Mouse (Mus musculus) layer of hippocampus, postnatal 14 days (tissue): ENCODE measurements around the gene Taf4. TPM values are rescaled to one million over a fixed set of nuclear protein-coding genes. Genes with fewer than 3 reads are reported as not detected.

ENCODE experiments used
- DNase-seq, 2 experiments: peaks; one replicate each; pipeline ENCODE4 v3.0.0; 2021 to 2022; ENCODE audit warnings: low spot score in 2 of 2, mixed read lengths in 1 of 2
- total RNA-seq, 2 experiments: library from RNA; stranded (reverse); gene quantifications; 2 replicates each; pipeline ENCODE4 v1.2.3; 2021

Taf4 gene
- total RNA-seq, 2 experiments from 2014 or later = 17.9 to 18.5 TPM

DNA sequence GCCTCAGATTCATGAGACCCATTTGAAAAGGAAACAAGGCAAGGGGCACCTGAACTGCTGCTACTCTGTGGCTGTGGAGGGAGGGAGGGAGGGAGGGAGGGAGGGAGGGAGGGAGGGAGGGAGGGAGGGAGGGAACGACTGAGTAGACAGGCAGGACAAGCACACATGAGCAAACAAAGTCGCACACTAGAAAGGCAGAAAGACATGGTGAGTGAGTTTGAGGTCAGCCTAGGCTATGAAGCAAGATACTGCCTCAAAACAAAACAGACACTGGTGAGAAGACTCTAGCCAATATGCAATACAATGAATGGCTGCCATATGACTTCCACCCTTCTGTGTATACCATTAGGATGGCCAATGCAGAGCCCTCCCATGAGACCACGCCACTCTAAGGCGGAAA, 31.4 kb downstream of the Taf4 start:
- no peak for DNase-seq

DNA sequence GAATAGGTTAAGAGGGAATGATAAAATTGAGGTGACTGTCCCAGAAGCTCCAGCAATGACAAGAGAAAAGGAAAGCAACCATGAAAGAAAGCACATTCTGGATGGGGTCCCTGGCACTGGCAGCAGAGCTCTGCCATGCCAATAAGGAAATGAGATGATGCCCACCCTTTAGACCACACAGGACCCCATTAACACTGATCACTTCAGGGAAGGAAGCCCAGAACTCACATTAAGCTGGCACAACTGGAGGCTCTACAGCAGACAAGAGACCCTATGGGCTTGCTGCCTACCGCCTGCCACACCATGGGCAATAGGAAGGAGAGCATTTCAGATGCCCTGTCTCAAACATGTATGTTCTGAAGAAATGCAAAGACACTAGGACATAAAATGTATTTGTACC, 34.8 kb downstream of the Taf4 start:
- DNase-seq = no peak

- DNase-seq = no peak
Measured at GRCm38 (mm10) chr2:179937091-179937490, 39.4 kb downstream of the Taf4 start.

DNA sequence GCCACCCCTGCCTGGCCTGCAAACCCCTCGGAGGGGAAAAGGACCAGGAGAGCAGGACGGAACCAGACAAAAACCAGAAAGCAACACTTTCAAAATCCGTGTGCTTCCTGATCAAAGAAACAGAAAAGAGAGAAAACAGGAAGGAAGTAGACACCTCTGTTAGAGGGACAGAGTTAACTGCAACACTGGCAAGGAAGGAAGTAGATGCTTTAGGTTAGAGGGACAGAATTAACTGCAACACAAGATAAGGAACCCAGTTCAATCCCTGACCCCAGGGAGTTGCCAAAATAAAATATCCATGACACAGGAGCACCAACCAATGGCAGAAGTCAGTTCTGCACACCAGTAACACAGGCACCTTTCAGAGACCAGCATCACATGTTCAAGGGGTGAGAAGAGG, 42.3 kb downstream of the Taf4 start:
- DNase-seq = no peak

DNA sequence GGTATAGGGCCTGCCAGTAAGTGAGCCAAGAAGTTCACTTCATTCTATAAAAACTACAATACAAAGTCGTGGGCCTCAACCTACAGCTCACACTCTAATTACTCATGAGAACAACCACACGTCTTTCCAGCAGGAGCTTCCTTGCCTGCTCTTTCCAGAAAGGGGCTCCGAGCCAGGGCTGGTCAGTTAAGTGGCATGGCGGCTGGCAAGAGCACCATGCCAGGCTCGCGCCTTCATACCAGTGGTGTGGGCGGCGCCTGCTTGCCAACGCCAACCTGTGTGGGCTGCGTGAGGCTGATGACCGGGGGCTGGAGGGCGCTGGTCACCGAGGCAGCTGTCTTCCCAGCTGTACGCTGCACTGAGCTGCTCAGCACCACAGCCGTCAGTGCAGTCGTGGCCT, 44.7 kb downstream of the Taf4 start:
- DNase-seq = no peak

DNA sequence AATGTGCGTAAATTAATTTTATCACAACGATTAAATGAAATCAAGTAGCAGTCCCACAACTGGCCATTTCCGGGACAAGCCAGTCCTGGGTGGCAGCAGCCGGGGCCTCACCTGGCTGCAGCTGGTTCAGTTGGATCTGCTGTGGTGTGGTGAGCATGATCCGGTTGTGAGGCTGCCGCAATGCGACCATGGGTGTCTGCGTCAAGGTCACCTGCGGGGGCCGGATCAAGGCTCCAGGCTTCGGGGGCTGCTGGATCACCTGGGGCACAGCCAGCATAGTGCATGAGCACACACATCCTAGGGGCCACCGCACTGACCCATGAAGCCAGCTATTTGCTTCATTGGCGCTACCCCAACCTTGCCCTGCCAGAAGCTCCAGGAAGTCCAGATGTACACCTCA, 47.3 kb downstream of the Taf4 start:
- DNase-seq = no peak

GRCm38 (mm10) chr2:179924038-179924437, 52.4 kb downstream of the Taf4 start:
- no peak for DNase-seq

DNA sequence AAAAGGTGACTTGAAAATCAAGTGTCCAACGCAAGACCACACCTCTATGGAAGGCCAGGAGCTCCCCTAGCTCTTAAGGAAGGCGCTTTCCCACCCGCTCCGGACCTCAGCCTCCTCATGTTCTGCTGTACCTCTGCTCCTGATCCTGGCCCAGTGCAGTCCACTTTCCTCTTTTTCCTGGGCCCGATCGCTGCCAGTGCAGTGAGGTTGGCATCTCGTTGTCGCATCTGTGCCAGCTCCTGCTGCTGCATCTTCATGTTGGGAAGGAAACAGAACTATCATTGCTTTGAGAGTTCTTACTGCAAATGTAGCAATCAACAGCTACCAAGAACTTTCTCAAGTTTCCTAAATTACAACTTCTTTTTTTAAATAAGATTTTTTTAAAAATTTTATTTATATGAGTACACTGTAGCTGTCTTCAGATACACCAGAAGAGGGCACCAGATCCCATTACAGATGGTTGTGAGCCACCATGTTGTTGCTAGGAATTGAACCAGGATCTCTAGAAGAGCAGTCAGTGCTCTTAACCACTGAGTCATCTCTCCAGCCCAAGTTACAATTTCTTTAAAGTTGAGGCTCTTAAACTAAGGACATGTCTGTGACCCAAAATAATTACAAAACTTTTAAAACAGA, 55.3 kb downstream of the Taf4 start:
- no peak for DNase-seq

- no peak for DNase-seq
Measured at GRCm38 (mm10) chr2:179920042-179920441, 56.4 kb downstream of the Taf4 start.

DNA sequence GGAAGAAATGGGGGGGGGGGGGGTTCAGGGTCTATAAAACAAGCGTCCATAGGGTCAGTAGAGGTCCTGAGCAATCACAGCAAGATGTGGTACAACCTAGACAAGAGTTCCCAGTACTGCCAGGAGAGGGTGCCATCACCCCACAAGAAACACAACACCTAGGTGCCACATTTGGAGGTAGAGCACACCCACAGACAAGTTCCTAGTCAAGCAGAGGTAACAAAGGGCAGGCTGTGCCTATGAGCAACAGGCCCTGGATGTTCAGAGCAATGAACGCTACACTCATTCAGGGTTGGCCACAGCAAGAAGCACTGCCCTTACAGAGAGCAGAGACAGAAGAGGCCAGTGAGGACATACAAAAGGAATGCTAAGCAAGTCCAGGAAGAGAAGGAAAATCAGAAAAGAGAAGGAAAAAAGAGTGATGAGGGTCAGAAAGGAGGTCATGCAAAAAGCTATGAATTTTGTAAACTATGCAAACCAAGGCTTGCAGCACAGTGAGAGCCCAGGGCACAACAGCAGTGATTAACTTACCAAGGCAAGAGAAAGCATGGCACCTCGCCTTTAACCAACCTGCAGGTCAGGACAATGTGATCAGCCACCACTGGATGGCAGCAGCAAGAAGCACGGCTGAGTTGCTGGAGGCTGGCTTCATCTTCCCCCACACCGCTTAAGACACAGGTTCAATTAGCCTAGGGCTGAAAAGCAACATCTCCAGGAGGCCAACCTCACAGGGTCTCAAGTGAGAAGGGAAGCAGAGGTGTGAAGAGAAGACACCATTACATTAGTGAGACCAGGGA, 59.4 kb downstream of the Taf4 start:
- DNase-seq = peak; percentile 37 to 53

GRCm38 (mm10) chr2:179914246-179914645, 62.2 kb downstream of the Taf4 start:
- no peak for DNase-seq

GRCm38 (mm10) chr2:179913349-179913748, 63.1 kb downstream of the Taf4 start:
- no peak for DNase-seq

DNA sequence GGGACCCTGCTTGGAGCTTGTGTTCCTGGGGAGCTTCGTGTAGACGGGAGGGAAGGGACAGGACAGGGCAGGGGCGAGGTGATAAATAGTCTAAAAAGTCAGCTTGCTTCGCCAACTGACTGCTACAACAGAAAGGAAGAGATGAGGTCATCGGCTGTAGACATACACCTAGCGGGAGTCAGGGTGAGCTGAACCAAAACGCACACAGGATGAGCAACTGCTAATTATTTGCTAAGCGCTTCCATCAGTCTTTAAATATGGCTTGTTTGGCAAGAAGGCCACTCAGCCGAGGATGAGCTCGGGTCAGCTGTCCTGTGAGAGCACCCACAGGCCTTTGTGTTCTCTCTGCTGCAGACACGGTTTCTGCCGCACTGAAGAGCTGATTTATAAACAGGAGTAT, 63.5 kb downstream of the Taf4 start:
- no peak for DNase-seq

- DNase-seq = no peak
Measured at GRCm38 (mm10) chr2:179896949-179897348, 79.5 kb downstream of the Taf4 start.

DNA sequence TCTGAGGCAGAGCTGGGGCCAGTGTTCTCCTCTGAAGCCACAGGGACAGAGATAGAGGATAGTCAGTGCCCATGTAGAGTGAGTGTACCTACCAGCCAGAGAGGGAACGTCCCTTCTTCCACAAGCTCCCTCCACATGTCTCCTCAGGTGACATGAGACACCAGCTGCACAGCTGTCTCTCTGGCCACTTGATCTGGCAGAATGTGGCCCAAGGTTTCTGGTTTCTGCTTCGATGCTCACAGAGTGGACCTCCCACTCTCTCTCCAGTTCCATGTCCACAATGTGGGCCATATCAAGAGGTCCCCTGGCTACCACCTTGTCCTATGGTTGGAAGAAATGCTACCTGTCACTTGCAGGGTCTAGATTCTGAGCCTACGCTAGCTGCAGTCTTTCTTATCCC, 85.4 kb downstream of the Taf4 start:
- DNase-seq = no peak

DNA sequence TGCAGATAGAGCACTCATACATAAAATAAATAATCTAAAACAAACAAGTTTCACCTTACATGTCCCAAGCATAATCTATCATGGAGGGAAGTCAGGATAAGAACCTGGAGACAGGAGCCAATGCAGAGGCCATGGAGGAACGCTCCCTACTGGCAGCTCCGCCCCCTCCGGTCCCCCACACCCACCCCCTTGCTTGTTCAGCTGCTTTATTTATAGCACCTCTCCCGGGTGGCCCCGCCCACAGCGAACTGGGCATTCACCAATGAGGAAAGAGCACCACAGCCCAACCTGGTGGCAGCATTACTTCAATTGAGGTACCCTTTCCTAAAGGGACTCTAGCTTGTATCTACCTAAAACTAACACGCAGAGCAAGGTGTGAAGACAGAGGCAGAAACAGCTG, 91.9 kb downstream of the Taf4 start:
- no peak for DNase-seq

GRCm38 (mm10) chr2:179877551-179878215, 98.8 kb downstream of the Taf4 start:
- peak; percentile 42 to 58 for DNase-seq

GRCm38 (mm10) chr2:179875147-179875546, 101.3 kb downstream of the Taf4 start:
- peak; percentile 70 to 77 for DNase-seq

- DNase-seq = no peak
Measured at GRCm38 (mm10) chr2:179873315-179873714, 103.1 kb downstream of the Taf4 start.

GRCm38 (mm10) chr2:179872724-179873123, 103.7 kb downstream of the Taf4 start:
- peak in 1 of 2 experiments; percentile 49 for DNase-seq

DNA sequence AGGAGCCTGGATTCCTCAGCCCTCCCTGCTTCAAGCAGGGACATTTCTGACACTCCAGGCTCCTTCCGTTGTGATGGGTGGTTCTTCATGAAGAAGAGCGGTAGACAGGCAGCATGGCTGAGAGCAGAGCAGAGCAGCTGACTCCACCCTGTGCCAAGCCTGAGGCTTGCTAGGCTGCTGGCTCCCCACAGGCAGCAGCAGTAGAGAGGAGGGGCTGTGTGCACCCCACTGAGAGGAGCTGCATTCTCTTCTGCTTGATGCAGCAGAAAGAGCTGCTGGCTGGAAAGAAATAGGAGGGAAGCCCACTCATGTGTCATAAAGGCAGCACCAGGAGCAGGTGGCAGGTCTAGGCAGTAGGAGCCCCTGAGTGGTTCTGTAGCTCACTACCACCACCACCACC, 106.6 kb downstream of the Taf4 start:
- DNase-seq = peak; percentile 31 to 37

DNA sequence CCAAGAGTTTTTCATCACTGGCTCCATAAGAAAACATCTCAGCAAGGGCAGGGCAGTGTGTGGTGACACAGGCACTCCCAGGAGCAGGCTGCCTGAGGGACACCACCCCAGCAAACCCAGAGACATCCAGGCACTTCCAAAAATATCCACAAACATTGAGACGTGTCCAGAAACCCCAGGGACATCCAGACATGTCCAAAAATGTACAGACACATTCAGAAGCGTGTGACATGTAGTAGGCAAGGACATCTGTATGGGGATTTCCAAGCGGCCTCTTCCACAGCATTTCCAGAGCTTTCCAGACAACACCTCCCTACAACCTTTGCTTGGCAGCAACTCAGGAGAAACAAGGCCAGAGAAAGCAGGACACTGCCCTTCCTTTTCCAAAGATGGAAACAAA, 108.8 kb downstream of the Taf4 start:
- DNase-seq = no peak
